In genomic region chr10:80793033-80793784, GRCm38 (mm10) we compare ENCODE assay signal across 16 mouse cellular contexts. TPM values are rescaled to one million over a fixed set of nuclear protein-coding genes. Genes with fewer than 3 reads are reported as not detected.
DNase-seq lines count a peak whose midpoint lies in the region; ATAC-seq and TF ChIP-seq lines count a peak whose summit lies in the region.
"Had no signal": no experiment of that assay in that cellular context is flagged by ENCODE, and none has a peak within 500 bp of the region (broad histone marks: within the 10 kb centered on the region; RNA-seq: fewer than 3 reads in every experiment).

No protein-coding gene starts in this region.

- H3K4me1 ChIP-seq in embryonic facial prominence, embryonic 13.5 days: peaks cover 13% of the 10 kb centered on the region
- peaks cover 26% of the 10 kb centered on the region for H3K4me1 ChIP-seq in embryonic facial prominence, embryonic 10.5 days

- H3K9me3 ChIP-seq in embryonic facial prominence, embryonic 13.5 days: no peaks in the 10 kb centered on the region
- no peaks in the 10 kb centered on the region for H3K9me3 ChIP-seq in embryonic facial prominence, embryonic 10.5 days
- H3K9me3 ChIP-seq: limb, embryonic 12.5 days; midbrain, embryonic 12.5 days had no signal

- 90% methylated on average over 13 of the region's 13 CpGs for WGBS in embryonic facial prominence, embryonic 13.5 days
- 89% methylated on average over 13 of the region's 13 CpGs for WGBS in embryonic facial prominence, embryonic 10.5 days

- no peak for TF ChIP-seq CTCF in layer of hippocampus, adult 2 months (conservative IDR thresholded peaks at IDR 0.05)

- H3K36me3 ChIP-seq in embryonic facial prominence, embryonic 13.5 days: peaks cover 82% of the 10 kb centered on the region
- H3K36me3 ChIP-seq in embryonic facial prominence, embryonic 10.5 days (replicated peaks): peaks cover 86% of the 10 kb centered on the region

- DNase-seq in embryonic facial prominence, embryonic 10.5 days (ENCODE audit: low spot score): no peak
- no peak for DNase-seq in layer of hippocampus, adult 2 months (ENCODE audit: low spot score in 2 of 2)
- no peak for DNase-seq in layer of hippocampus, postnatal 25 days (ENCODE audit: extremely low spot score in 1 of 2, low spot score in 1 of 2)
- peak; percentile 80 for DNase-seq in cerebellum, adult 11-12 months
- peak; percentile 65 to 66 for DNase-seq in cerebellum, postnatal 36 days
- no peak for DNase-seq in ovary, adult 18-20 months (ENCODE audit: low spot score)
- no peak for DNase-seq in kidney, postnatal 14 days
- DNase-seq: adrenal gland, adult 8-10 months; kidney, adult 18-20 months; right cerebral cortex, postnatal 14 days had no signal

- no peak overlapping the region for H3K9ac ChIP-seq in embryonic facial prominence, embryonic 13.5 days
- H3K9ac ChIP-seq: limb, embryonic 12.5 days; midbrain, embryonic 12.5 days had no signal

- H3K27me3 ChIP-seq in embryonic facial prominence, embryonic 13.5 days: no peaks in the 10 kb centered on the region
- H3K27me3 ChIP-seq in embryonic facial prominence, embryonic 10.5 days (replicated peaks; ENCODE audit: low read depth, poor library complexity, severe bottlenecking): no peaks in the 10 kb centered on the region
- H3K27me3 ChIP-seq: limb, embryonic 12.5 days; midbrain, embryonic 12.5 days had no signal

- ATAC-seq in embryonic facial prominence, embryonic 13.5 days (ENCODE audit: insufficient number of reproducible peaks, insufficient read depth, low FRiP score, low TSS enrichment, low read depth): no peak

- 0 out of 2 replicates have a peak overlapping the region, but pooled peaks have one; percentile 17 for H3K27ac ChIP-seq in embryonic facial prominence, embryonic 13.5 days
- no peak overlapping the region for H3K27ac ChIP-seq in embryonic facial prominence, embryonic 10.5 days (replicated peaks)
- H3K27ac ChIP-seq in layer of hippocampus, adult 2 months: peak overlapping the region; percentile 88

- H3K4me2 ChIP-seq in embryonic facial prominence, embryonic 13.5 days: no peak overlapping the region
- H3K4me2 ChIP-seq: limb, embryonic 12.5 days; midbrain, embryonic 12.5 days had no signal

- H3K4me3 ChIP-seq in embryonic facial prominence, embryonic 13.5 days: 0 out of 2 replicates have a peak overlapping the region, but pooled peaks have one; percentile 0
- no peak overlapping the region for H3K4me3 ChIP-seq in embryonic facial prominence, embryonic 10.5 days
- H3K4me3 ChIP-seq in layer of hippocampus, adult 2 months: no peak overlapping the region
- H3K4me3 ChIP-seq: erythroblast, embryonic 14.5 days; limb, embryonic 12.5 days; midbrain, embryonic 12.5 days had no signal

RNA-seq across cellular contexts. Expression of gene Sf3a2, which starts 4.8 kb away (rescaled TPM):
- 75.6 and 78.9 TPM in 2 replicates for polyA plus RNA-seq in embryonic facial prominence, embryonic 13.5 days (2015; fragmentation: Nextera tagmentation; extraction: Ambion mirVana)
- 114 and 127 TPM in 2 replicates for polyA plus RNA-seq in embryonic facial prominence, embryonic 10.5 days (2016; fragmentation: Nextera tagmentation; extraction: Ambion mirVana)
- total RNA-seq in layer of hippocampus, adult 2 months (2021): 10 to 100 TPM; 51.7 to 55.1 TPM
- 10 to 100 TPM; 46.2 to 52.0 TPM for total RNA-seq in layer of hippocampus, postnatal 25 days (2021)

RNA-seq across cellular contexts. Expression of gene Plekhj1, which starts 5.2 kb away (rescaled TPM):
- polyA plus RNA-seq in embryonic facial prominence, embryonic 13.5 days (2015; fragmentation: Nextera tagmentation; extraction: Ambion mirVana): 118 and 125 TPM in 2 replicates
- 181 and 184 TPM in 2 replicates for polyA plus RNA-seq in embryonic facial prominence, embryonic 10.5 days (2016; fragmentation: Nextera tagmentation; extraction: Ambion mirVana)
- total RNA-seq in layer of hippocampus, adult 2 months (2021): 10 to 100 TPM; 68.4 to 76.3 TPM
- total RNA-seq in layer of hippocampus, postnatal 25 days (2021): 10 to 100 TPM; 63.6 to 71.6 TPM

RNA-seq across cellular contexts. Expression of gene Amh, which starts 11.8 kb away (rescaled TPM):
- polyA plus RNA-seq in embryonic facial prominence, embryonic 13.5 days (2015; fragmentation: Nextera tagmentation; extraction: Ambion mirVana): not detected in 2 replicates
- 0.11 and 0.17 TPM in 2 replicates for polyA plus RNA-seq in embryonic facial prominence, embryonic 10.5 days (2016; fragmentation: Nextera tagmentation; extraction: Ambion mirVana)
- 1 to 10 TPM; 2.7 to 5.3 TPM for total RNA-seq in layer of hippocampus, adult 2 months (2021)
- total RNA-seq in layer of hippocampus, postnatal 25 days (2021): 1 to 10 TPM; 2.3 to 3.2 TPM
- polyA plus RNA-seq: hindbrain, embryonic 16.5 days; limb, embryonic 12.5 days had no signal

RNA-seq across cellular contexts. Expression of gene Jsrp1, which starts 20.1 kb away (rescaled TPM):
- polyA plus RNA-seq in embryonic facial prominence, embryonic 13.5 days (2015; fragmentation: Nextera tagmentation; extraction: Ambion mirVana): 0.76 and 2.2 TPM in 2 replicates
- 0.26 and 0.52 TPM in 2 replicates for polyA plus RNA-seq in embryonic facial prominence, embryonic 10.5 days (2016; fragmentation: Nextera tagmentation; extraction: Ambion mirVana)
- total RNA-seq in layer of hippocampus, adult 2 months (2021): 1 to 10 TPM; 1.9 to 2.5 TPM
- total RNA-seq in layer of hippocampus, postnatal 25 days (2021): 1 to 10 TPM; 2.5 to 3.5 TPM
- polyA plus RNA-seq: erythroblast, embryonic 14.5 days; large intestine, adult 2 months had no signal

RNA-seq across cellular contexts. Expression of gene Oaz1, which starts 33.2 kb away (rescaled TPM):
- polyA plus RNA-seq in embryonic facial prominence, embryonic 13.5 days (2015; fragmentation: Nextera tagmentation; extraction: Ambion mirVana): 1,868 and 1,916 TPM in 2 replicates
- polyA plus RNA-seq in embryonic facial prominence, embryonic 10.5 days (2016; fragmentation: Nextera tagmentation; extraction: Ambion mirVana): 2,205 and 2,316 TPM in 2 replicates
- total RNA-seq in layer of hippocampus, adult 2 months (2021): 100 to 1,000 TPM; 478 to 493 TPM
- total RNA-seq in layer of hippocampus, postnatal 25 days (2021): 100 to 1,000 TPM; 491 to 550 TPM

Comparison
In these comparisons a context has a peak if more than half of its experiments do, and no peak if none do; other contexts are left out.
1. DNase-seq: peak in cerebellum, adult 11-12 months (single experiment) and cerebellum, postnatal 36 days (2 of 2); none in embryonic facial prominence, embryonic 10.5 days (single experiment), layer of hippocampus, adult 2 months (0 of 2), layer of hippocampus, postnatal 25 days (0 of 2), ovary, adult 18-20 months (single experiment) and kidney, postnatal 14 days (single experiment).